Mouse (Mus musculus) kidney, embryonic 16.5 days (tissue): ENCODE measurements around the gene Churc1. TPM values are rescaled to one million over a fixed set of nuclear protein-coding genes. Genes with fewer than 3 reads are reported as not detected.
A peak's percentile ranks its signal among the peaks of the same experiment; 100 is the strongest.

Experiments used
- ATAC-seq: fragments of 200-750 bp; cut with Nextera tagmentation; 2 replicates; pipeline ENCODE4 v1.8.0; 2017; ENCODE audit warnings: moderate TSS enrichment; ENCODE audit not compliant: low FRiP score, low TSS enrichment
- H3K27ac ChIP-seq: fragments of 300-500 bp; sonication (generic); 2 replicates; pipeline ENCODE4 v1.5.1; 2014; ENCODE audit warnings: low read length
- H3K27me3 ChIP-seq: fragments of 300-500 bp; sonication (generic); 2 replicates; pipeline ENCODE4 v1.6.1; 2014; ENCODE audit warnings: low read length, control low read depth, mixed read lengths; ENCODE audit not compliant: insufficient read depth
- H3K36me3 ChIP-seq: fragments of 300-500 bp; sonication (generic); 2 replicates; pipeline ENCODE4 v1.6.1; 2014; ENCODE audit warnings: low read length, control low read depth, mixed read lengths; ENCODE audit not compliant: insufficient read depth
- H3K4me1 ChIP-seq: fragments of 300-500 bp; sonication (generic); 2 replicates; pipeline ENCODE4 v1.6.1; 2014; ENCODE audit warnings: low read length, control low read depth, mixed read lengths; ENCODE audit not compliant: insufficient read depth
- H3K4me2 ChIP-seq: fragments of 300-500 bp; sonication (generic); replicated peaks from 2 replicates; pipeline ENCODE4 v1.6.1; 2014; ENCODE audit warnings: low read depth, low read length
- H3K4me3 ChIP-seq: fragments of 300-500 bp; sonication (generic); 2 replicates; pipeline ENCODE4 v1.5.1; 2014; ENCODE audit warnings: mild to moderate bottlenecking, low read length
- H3K9ac ChIP-seq: fragments of 300-500 bp; sonication (generic); replicated peaks from 2 replicates; pipeline ENCODE4 v1.6.1; 2014; ENCODE audit warnings: low read length
- H3K9me3 ChIP-seq: fragments of 300-500 bp; sonication (generic); 2 replicates; pipeline ENCODE4 v1.6.1; 2016; ENCODE audit warnings: low read length, control low read depth
- WGBS: fragments of 180-500 bp; shearing (Covaris S2); extraction: QIAGEN DNeasy Blood & Tissue Kit; methylation state at CpG from one replicate; pipeline ENCODE4 v1.1.7; 2014; 5-methylcytosine and 5-hydroxymethylcytosine counted together
- polyA plus RNA-seq: library from polyadenylated mRNA; unstranded; fragments of >200 nt; fragmentation: Nextera tagmentation; extraction: Ambion mirVana; gene quantifications from 2 replicates; pipeline ENCODE4 v1.2.1, GENCODE M21; 2015

Churc1 gene
- 134 and 149 TPM in 2 replicates for polyA plus RNA-seq

DNA sequence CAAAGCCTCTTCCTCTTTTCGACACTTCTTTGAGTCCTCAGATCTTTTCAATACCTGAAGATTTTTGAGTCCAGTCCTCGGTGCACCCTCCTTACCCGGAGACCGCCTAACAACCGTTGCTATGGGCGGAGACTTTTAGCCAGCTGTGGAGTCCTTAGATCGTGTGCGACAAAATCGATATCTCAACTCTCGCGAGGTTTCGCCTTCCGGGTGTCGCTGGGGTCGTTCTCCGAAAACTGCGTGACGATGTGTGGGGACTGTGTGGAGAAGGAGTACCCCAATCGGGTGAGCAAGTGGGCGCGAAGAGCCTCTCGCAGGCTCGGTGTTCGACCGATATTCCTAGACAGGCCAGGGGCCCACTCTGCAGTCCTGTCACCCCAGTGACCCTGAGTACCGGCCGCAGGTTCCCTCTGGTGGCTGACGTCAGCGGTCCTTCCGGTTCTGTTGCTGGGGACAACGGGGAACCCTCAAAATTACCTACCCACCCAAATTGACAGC, at the start of gene Churc1, which contains the start of gene Fntb:
Gene Churc1, plus strand, starts transcription at position 185 of the 498 bp plus-strand sequence.
Gene Fntb, plus strand, starts transcription at position 236 of the 498 bp plus-strand sequence.
- H3K36me3 ChIP-seq, result no peaks in the 10 kb centered on the region
- H3K4me1 ChIP-seq, result peaks cover 5% of the 10 kb centered on the region; the same call in 1 of the 2 replicates
- H3K9ac ChIP-seq, result peak within 1 kb of the TSS; percentile 83
- no peaks in the 10 kb centered on the region for H3K9me3 ChIP-seq
- H3K27me3 ChIP-seq, result no peaks in the 10 kb centered on the region
- peak within 1 kb of the TSS; percentile 61 for H3K4me2 ChIP-seq
- H3K27ac ChIP-seq, result peak within 1 kb of the TSS; percentile 36; the same call in 1 of the 2 replicates
- ATAC-seq, result peak; percentile 94
- peak within 1 kb of the TSS; percentile 75 for H3K4me3 ChIP-seq
- WGBS, result under 1% methylated on average over 31 of the region's 31 CpGs

DNA sequence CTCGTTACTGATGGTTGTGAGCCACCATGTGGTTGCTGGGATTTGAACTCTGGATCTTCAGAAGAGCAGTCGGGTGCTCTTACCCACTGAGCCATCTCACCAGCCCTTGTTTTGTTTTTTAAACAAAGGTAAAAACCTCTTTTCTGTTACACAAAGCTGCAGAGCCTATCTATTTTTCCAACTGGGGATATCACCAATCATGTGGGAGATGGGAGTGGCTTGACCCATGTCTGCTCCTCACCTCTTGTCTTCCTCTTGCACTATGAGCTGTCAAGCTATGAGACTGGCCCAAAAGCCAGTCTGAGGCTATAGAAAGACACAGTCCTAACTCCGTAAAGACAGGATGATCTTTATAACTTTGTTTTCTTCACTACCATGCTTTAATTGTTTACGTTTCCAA, 47.0 kb upstream of the Churc1 start:
- 82% methylated on average over 4 of the region's 4 CpGs for WGBS
- Histone ChIP-seq H3K27ac (no peak overlapping the region), H3K36me3 (no peaks in the 10 kb centered on the region), H3K27me3 (0 out of 2 replicates have a peak, but pooled peaks cover 3% of the 10 kb centered on the region), H3K9me3 (no peaks in the 10 kb centered on the region), H3K4me1 (no peaks in the 10 kb centered on the region), H3K4me3 (no peak overlapping the region), H3K4me2 (no peak overlapping the region), H3K9ac (no peak overlapping the region)
- ATAC-seq, result no peak

- H3K36me3 ChIP-seq, result no peaks in the 10 kb centered on the region
- peaks cover 3% of the 10 kb centered on the region for H3K9me3 ChIP-seq
- H3K4me2 ChIP-seq, result no peak overlapping the region
- no peaks in the 10 kb centered on the region for H3K4me1 ChIP-seq
- no peak overlapping the region for H3K9ac ChIP-seq
- ATAC-seq, result no peak
- H3K27me3 ChIP-seq, result no peaks in the 10 kb centered on the region
- no peak overlapping the region for H3K4me3 ChIP-seq
- no peak overlapping the region for H3K27ac ChIP-seq
These were observed 44.8 kb upstream of the Churc1 start for GRCm38 (mm10) chr12:76720572-76720971.

DNA sequence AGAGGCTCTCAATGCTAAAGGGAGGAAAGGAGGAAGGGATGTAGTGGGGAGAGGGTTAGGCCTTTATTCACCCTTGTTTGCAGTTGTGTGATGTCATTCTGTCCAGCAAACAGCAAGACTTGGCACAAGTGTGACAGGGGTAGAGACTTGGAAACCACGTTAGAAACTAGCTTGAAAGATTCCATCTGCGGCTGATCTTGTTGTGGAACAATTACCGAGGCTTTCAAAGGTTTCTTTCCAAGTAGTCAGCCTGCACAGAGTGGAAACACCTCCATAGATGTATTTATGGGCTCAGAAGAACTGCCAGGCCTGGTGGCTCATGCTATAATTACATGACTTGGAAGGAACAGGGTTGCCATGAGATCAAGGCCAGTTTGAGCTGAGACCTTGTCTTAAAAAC, 43.3 kb upstream of the Churc1 start:
- Histone ChIP-seq H3K9ac (no peak overlapping the region), H3K27me3 (no peaks in the 10 kb centered on the region), H3K9me3 (peaks cover 3% of the 10 kb centered on the region), H3K4me1 (no peaks in the 10 kb centered on the region), H3K36me3 (no peaks in the 10 kb centered on the region), H3K27ac (no peak overlapping the region), H3K4me2 (no peak overlapping the region), H3K4me3 (no peak overlapping the region)
- ATAC-seq, result no peak
- 64% methylated on average over 3 of the region's 3 CpGs for WGBS

DNA sequence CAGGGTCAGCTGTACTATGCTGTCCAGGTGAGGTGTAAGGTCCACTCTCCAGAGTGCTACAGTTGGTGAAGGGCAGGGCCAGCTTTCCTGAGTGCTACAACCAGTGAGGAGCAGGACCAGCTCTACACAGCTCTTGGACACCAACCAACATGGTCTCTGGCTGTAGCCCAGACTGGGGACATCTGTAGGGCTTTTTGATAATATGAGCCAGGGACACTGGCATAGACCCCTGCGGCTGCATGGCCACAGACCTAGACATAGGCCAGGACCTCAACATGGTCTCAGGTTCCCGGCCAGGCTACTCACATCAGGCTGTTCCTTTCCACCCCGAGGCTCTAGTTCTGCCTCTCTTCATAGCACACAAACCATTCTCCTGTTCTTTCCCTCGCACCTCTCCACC, 37.4 kb upstream of the Churc1 start:
- Histone ChIP-seq H3K4me2 (no peak overlapping the region), H3K27ac (no peak overlapping the region), H3K9ac (no peak overlapping the region), H3K27me3 (no peaks in the 10 kb centered on the region), H3K36me3 (no peaks in the 10 kb centered on the region), H3K9me3 (peaks cover 7% of the 10 kb centered on the region), H3K4me3 (no peak overlapping the region), H3K4me1 (no peaks in the 10 kb centered on the region)
- ATAC-seq, result no peak
- 91% methylated on average over 4 of the region's 4 CpGs for WGBS

GRCm38 (mm10) chr12:76750866-76751459, 14.4 kb upstream of the Churc1 start:
- H3K27me3 ChIP-seq, result no peaks in the 10 kb centered on the region
- H3K9me3 ChIP-seq, result 0 out of 2 replicates have a peak, but pooled peaks cover 3% of the 10 kb centered on the region
- WGBS, result 80% methylated on average over 16 of the region's 16 CpGs
- no peak overlapping the region for H3K4me2 ChIP-seq
- H3K36me3 ChIP-seq, result no peaks in the 10 kb centered on the region
- no peak overlapping the region for H3K27ac ChIP-seq
- H3K4me3 ChIP-seq, result no peak overlapping the region
- H3K9ac ChIP-seq, result no peak overlapping the region
- no peak for ATAC-seq
- H3K4me1 ChIP-seq, result no peaks in the 10 kb centered on the region

GRCm38 (mm10) chr12:76752652-76753318, 12.6 kb upstream of the Churc1 start:
- H3K36me3 ChIP-seq, result no peaks in the 10 kb centered on the region
- no peak overlapping the region for H3K4me3 ChIP-seq
- H3K4me2 ChIP-seq, result no peak overlapping the region
- ATAC-seq, result no peak
- H3K9ac ChIP-seq, result no peak overlapping the region
- 49% methylated on average over 13 of the region's 14 CpGs for WGBS
- H3K9me3 ChIP-seq, result 0 out of 2 replicates have a peak, but pooled peaks cover 3% of the 10 kb centered on the region
- no peaks in the 10 kb centered on the region for H3K4me1 ChIP-seq
- no peaks in the 10 kb centered on the region for H3K27me3 ChIP-seq
- no peak overlapping the region for H3K27ac ChIP-seq

DNA sequence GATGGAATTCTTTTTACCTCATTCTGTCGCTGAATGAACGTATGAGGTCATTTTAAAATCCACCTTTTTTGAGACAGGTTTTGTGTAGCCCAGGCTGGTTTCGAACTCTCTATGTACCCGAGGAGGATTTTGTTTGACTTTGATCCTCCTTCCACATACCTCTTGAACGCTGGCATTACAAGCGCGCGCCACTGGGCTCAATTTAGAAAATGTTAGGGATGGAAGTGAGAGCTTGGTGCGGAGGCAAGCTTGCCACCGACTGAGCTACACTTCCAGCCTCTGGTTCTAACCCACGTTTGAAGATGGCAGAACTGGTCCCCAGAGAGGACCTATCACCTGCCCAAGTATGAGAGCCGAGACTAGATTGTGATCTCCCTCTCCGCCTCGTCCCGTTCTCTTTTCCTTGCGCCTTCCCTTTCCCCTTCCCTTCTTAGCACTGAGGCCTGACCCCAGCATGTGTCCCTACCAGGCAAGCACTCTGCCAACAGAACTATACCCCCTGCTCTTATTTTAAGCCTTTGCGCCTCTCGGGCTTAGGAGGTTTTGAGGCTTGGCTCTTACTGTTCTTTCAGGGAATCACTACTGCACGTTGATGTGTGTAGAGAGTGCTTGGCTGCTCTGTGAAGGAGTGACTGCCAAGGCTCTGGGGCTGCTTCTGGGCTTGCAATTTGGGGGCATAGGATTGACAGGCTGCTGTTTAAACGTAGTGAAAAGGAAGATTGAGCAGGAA, 728 bp downstream of the Churc1 start:
- peaks cover 5% of the 10 kb centered on the region; the same call in 1 of the 2 replicates for H3K4me1 ChIP-seq
- H3K36me3 ChIP-seq, result no peaks in the 10 kb centered on the region
- ATAC-seq, result peak; percentile 68; the same call in 1 of the 2 replicates
- no peaks in the 10 kb centered on the region for H3K9me3 ChIP-seq
- no peaks in the 10 kb centered on the region for H3K27me3 ChIP-seq
- peak overlapping the region; percentile 75 for H3K4me3 ChIP-seq
- peak overlapping the region; percentile 61 for H3K4me2 ChIP-seq
- 35% methylated on average over 20 of the region's 20 CpGs for WGBS
- peak overlapping the region; percentile 83 for H3K9ac ChIP-seq
- no peak overlapping the region; the same call in 1 of the 2 replicates for H3K27ac ChIP-seq

- no peak for ATAC-seq
- Histone ChIP-seq H3K4me3 (no peak overlapping the region), H3K9ac (no peak overlapping the region), H3K4me1 (peaks cover 5% of the 10 kb centered on the region; the same call in 1 of the 2 replicates), H3K4me2 (no peak overlapping the region), H3K27me3 (no peaks in the 10 kb centered on the region), H3K36me3 (no peaks in the 10 kb centered on the region), H3K9me3 (no peaks in the 10 kb centered on the region), H3K27ac (no peak overlapping the region)
- 82% methylated on average over 5 of the region's 5 CpGs for WGBS
These were observed 5.6 kb downstream of the Churc1 start for GRCm38 (mm10) chr12:76770841-76771500.
